Mouse (Mus musculus) forebrain, embryonic 16.5 days (tissue): Measurements from ENCODE around the gene Pigr. TPM values are rescaled to one million over a fixed set of nuclear protein-coding genes. Genes with fewer than 3 reads are reported as not detected.

Experiments used
- ATAC-seq: fragments of 200-750 bp; cut with Nextera tagmentation; 2 replicates; pipeline ENCODE4 v1.8.0; 2017; ENCODE audit warnings: mild to moderate bottlenecking, moderate library complexity
- H3K27ac ChIP-seq: fragments of 300-500 bp; sonication (generic); 2 replicates; pipeline ENCODE4 v1.5.1; 2014; ENCODE audit warnings: low read length, control low read depth
- H3K27me3 ChIP-seq: fragments of 300-500 bp; sonication (generic); replicated peaks from 2 replicates; pipeline ENCODE4 v1.6.1; 2014; ENCODE audit warnings: low read length; ENCODE audit not compliant: control insufficient read depth, insufficient read depth
- H3K36me3 ChIP-seq: fragments of 300-500 bp; sonication (generic); 2 replicates; pipeline ENCODE4 v1.6.1; 2014; ENCODE audit not compliant: control insufficient read depth, insufficient read depth
- H3K4me1 ChIP-seq: fragments of 300-500 bp; sonication (generic); replicated peaks from 2 replicates; pipeline ENCODE4 v1.6.1; 2014; ENCODE audit warnings: low read length; ENCODE audit not compliant: control insufficient read depth, insufficient read depth
- H3K4me2 ChIP-seq: fragments of 300-500 bp; sonication (generic); 2 replicates; pipeline ENCODE4 v1.6.1; 2014; ENCODE audit warnings: mild to moderate bottlenecking, low read length, control low read depth
- H3K4me3 ChIP-seq: fragments of 300-500 bp; sonication (generic); replicated peaks from 2 replicates; pipeline ENCODE4 v1.5.1; 2014; ENCODE audit warnings: mild to moderate bottlenecking, low read length, control low read depth
- H3K9ac ChIP-seq: fragments of 300-500 bp; sonication (generic); replicated peaks from 2 replicates; pipeline ENCODE4 v1.6.1; 2014; ENCODE audit warnings: low read depth, low read length, control low read depth
- H3K9me3 ChIP-seq: fragments of 300-500 bp; sonication (generic); 2 replicates; pipeline ENCODE4 v1.6.1; 2016; ENCODE audit warnings: low read length; ENCODE audit not compliant: control insufficient read depth
- WGBS: fragments of 180-500 bp; shearing (Covaris S2); extraction: QIAGEN DNeasy Blood & Tissue Kit; methylation state at CpG from one replicate; pipeline ENCODE4 v1.1.7; 2014; 5-methylcytosine and 5-hydroxymethylcytosine counted together
- polyA plus RNA-seq: library from polyadenylated mRNA; unstranded; fragments of >200 nt; fragmentation: Nextera tagmentation; extraction: Ambion mirVana; gene quantifications from 2 replicates; pipeline ENCODE4 v1.2.1, GENCODE M21; 2015

Pigr gene
- polyA plus RNA-seq, 1 experiment from 2014 or later: not detected

GRCm38 (mm10) chr1:130872912-130873311, 46.4 kb downstream of the Pigr start:
- no peak overlapping the region for H3K9ac ChIP-seq
- WGBS: 96% methylated on average over 2 of the region's 2 CpGs

DNA sequence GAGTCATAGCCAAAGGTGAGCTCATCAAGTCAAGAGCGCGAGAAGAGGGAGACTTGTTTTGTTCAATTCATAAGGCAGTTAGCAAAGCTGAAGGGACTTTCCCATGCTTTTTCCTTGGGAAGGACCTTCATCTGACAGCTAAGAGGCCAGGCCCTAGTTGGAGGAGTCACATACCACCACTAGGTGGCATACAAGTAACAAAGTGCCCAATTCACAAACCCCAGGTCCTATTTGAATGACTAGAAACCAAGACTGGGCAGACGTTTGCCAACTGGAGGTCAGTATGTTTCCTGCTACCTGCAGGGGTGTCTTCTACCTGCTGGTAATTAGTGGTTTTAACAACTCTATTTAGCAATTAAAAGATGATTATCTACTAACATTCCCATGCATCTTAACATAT, 48.7 kb downstream of the Pigr start:
- H3K27ac ChIP-seq: no peak overlapping the region
- no peak overlapping the region for H3K4me3 ChIP-seq
- H3K4me2 ChIP-seq: no peak overlapping the region
- 41% methylated on average over 3 of the region's 3 CpGs for WGBS
- no peaks in the 10 kb centered on the region for H3K9me3 ChIP-seq
- no peaks in the 10 kb centered on the region for H3K36me3 ChIP-seq
- 0 out of 2 replicates have a peak, but pooled peaks cover 2% of the 10 kb centered on the region for H3K4me1 ChIP-seq
- peak; percentile 58 for ATAC-seq
- H3K27me3 ChIP-seq: 0 out of 2 replicates have a peak, but pooled peaks cover 4% of the 10 kb centered on the region
- no peak overlapping the region for H3K9ac ChIP-seq

More at GRCm38 (mm10) chr1:130872912-130873311, 46.4 kb downstream of the Pigr start:
- Histone ChIP-seq H3K4me2 (no peak overlapping the region), H3K27ac (no peak overlapping the region), H3K36me3 (no peaks in the 10 kb centered on the region), H3K4me3 (no peak overlapping the region), H3K27me3 (0 out of 2 replicates have a peak, but pooled peaks cover 4% of the 10 kb centered on the region), H3K9me3 (no peaks in the 10 kb centered on the region), H3K4me1 (0 out of 2 replicates have a peak, but pooled peaks cover under 1% of the 10 kb centered on the region)
- no peak for ATAC-seq

- Histone ChIP-seq H3K4me3 (no peak overlapping the region), H3K27ac (no peak overlapping the region), H3K4me1 (0 out of 2 replicates have a peak, but pooled peaks cover 2% of the 10 kb centered on the region), H3K27me3 (0 out of 2 replicates have a peak, but pooled peaks cover 4% of the 10 kb centered on the region), H3K9ac (no peak overlapping the region), H3K36me3 (no peaks in the 10 kb centered on the region), H3K9me3 (no peaks in the 10 kb centered on the region), H3K4me2 (no peak overlapping the region)
- WGBS: 71% methylated on average over 3 of the region's 3 CpGs
- ATAC-seq: no peak
Observed at GRCm38 (mm10) chr1:130875910-130876309, 49.4 kb downstream of the Pigr start.

- Histone ChIP-seq H3K27ac (no peak overlapping the region), H3K4me2 (no peak overlapping the region), H3K36me3 (no peaks in the 10 kb centered on the region), H3K4me3 (no peak overlapping the region), H3K27me3 (0 out of 2 replicates have a peak, but pooled peaks cover 4% of the 10 kb centered on the region), H3K9me3 (no peaks in the 10 kb centered on the region), H3K9ac (no peak overlapping the region), H3K4me1 (0 out of 2 replicates have a peak, but pooled peaks cover 2% of the 10 kb centered on the region)
- WGBS: 22% methylated on average over 3 of the region's 3 CpGs
- ATAC-seq: no peak
Observed at GRCm38 (mm10) chr1:130876931-130877509, 50.5 kb downstream of the Pigr start.

DNA sequence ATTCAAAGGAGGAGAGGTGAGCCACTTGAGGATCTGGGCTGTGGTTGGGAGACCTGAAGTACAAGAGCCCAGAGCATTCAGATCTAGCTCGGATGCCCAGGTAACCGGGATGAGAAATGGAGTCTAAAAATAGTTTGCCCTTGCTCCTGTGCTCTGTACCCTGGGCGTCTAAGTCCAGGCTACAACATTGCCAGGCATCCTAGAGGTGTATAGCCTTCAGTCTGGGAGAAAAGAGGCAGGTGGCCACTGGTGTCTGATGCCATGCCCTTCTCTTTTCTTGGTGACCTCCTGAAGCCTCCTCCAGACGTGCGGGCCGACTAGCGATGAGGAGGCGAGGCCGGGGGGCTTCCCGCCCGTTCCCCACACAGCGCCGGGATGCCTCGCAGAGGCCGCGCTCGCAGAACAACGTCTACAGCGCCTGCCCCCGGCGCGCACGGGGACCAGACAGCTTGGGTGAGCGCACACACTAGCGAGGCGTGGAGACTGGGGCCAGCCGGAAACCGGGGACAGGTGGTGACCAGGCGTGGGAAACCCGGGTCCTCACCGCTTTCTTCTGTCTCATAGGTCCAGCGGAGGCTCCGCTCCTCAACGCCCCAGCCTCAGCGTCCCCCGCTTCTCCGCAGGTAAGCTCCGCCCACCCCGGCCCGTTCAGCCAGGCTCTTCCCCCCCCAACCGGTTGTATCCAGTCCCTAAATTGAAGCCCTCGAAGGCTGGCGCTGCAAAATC, 51.6 kb downstream of the Pigr start:
- Histone ChIP-seq H3K4me3 (peak overlapping the region; percentile 52), H3K36me3 (no peaks in the 10 kb centered on the region), H3K9ac (peak overlapping the region; percentile 62), H3K27ac (no peak overlapping the region), H3K4me2 (peak overlapping the region; percentile 71), H3K9me3 (no peaks in the 10 kb centered on the region), H3K4me1 (0 out of 2 replicates have a peak, but pooled peaks cover 2% of the 10 kb centered on the region), H3K27me3 (0 out of 2 replicates have a peak, but pooled peaks cover 4% of the 10 kb centered on the region)
- 2% methylated on average over 43 of the region's 43 CpGs for WGBS
- ATAC-seq: peak; percentile 84

DNA sequence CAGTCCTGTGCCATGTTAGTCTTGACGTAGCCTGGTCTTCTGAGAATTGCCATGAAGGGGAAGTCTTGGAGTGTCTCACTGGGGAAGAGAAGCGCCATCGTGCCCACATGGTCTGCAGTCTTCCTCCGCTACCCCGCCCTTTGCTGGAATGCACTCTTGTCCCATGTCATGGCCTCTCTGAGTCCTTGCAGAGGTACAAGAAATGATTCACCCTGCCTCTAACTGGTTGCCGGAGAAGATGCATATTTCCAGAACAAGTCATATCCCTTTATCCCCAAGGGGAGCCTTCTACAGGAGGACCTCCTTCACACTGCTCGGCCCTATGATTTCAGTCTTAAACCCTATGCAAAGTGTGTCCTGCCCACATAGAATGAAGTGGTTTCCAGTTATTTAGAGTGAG, 53.4 kb downstream of the Pigr start:
- 91% methylated on average over 7 of the region's 7 CpGs for WGBS

GRCm38 (mm10) chr1:130883146-130883545, 56.7 kb downstream of the Pigr start:
- Histone ChIP-seq H3K9ac (no peak overlapping the region), H3K4me1 (no peaks in the 10 kb centered on the region), H3K27ac (no peak overlapping the region), H3K9me3 (no peaks in the 10 kb centered on the region), H3K4me3 (no peak overlapping the region), H3K4me2 (no peak overlapping the region), H3K36me3 (no peaks in the 10 kb centered on the region), H3K27me3 (no peaks in the 10 kb centered on the region)
- 88% methylated on average over 4 of the region's 4 CpGs for WGBS
- ATAC-seq: no peak

More for the DNA sequence above, 53.4 kb downstream of the Pigr start:
- H3K9ac ChIP-seq: no peak overlapping the region
- 0 out of 2 replicates have a peak, but pooled peaks cover 2% of the 10 kb centered on the region for H3K4me1 ChIP-seq
- H3K27ac ChIP-seq: no peak overlapping the region
- no peak overlapping the region for H3K4me3 ChIP-seq
- no peaks in the 10 kb centered on the region for H3K36me3 ChIP-seq
- no peak overlapping the region for H3K4me2 ChIP-seq
- 0 out of 2 replicates have a peak, but pooled peaks cover 4% of the 10 kb centered on the region for H3K27me3 ChIP-seq
- no peaks in the 10 kb centered on the region for H3K9me3 ChIP-seq
- ATAC-seq: no peak

GRCm38 (mm10) chr1:130887354-130887753, 60.9 kb downstream of the Pigr start, which contains the start of gene Il24:
Gene Il24 (minus strand): TSS chr1:130887454.
- no peak within 1 kb of the TSS for H3K9ac ChIP-seq
- H3K4me1 ChIP-seq: no peaks in the 10 kb centered on the region
- H3K36me3 ChIP-seq: no peaks in the 10 kb centered on the region
- no peaks in the 10 kb centered on the region for H3K27me3 ChIP-seq
- no peaks in the 10 kb centered on the region for H3K9me3 ChIP-seq
- no peak within 1 kb of the TSS for H3K4me2 ChIP-seq
- no peak for ATAC-seq
- no peak within 1 kb of the TSS for H3K4me3 ChIP-seq
- H3K27ac ChIP-seq: no peak within 1 kb of the TSS

DNA sequence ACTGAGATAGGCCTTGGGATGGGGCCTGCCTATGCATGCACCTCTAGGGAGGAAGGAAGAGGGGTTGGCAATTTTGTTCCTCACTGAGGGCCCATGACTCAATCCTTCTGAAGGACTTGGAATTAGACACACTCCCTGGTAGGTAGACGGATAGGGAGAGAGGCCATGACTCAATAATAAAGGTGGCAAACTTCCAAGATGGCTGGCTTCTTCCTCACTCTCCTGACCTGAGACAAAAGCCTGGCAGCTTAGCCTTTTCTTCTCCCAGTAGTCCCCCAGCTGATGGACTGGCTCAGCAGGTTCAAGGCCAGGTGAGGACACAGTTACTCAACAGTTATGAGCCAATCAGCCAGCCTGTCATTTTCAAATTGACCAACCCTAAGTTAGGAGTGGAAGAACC, 66.0 kb downstream of the Pigr start:
- H3K9me3 ChIP-seq: no peaks in the 10 kb centered on the region
- H3K36me3 ChIP-seq: no peaks in the 10 kb centered on the region
- no peaks in the 10 kb centered on the region for H3K4me1 ChIP-seq
- no peaks in the 10 kb centered on the region for H3K27me3 ChIP-seq
- H3K4me3 ChIP-seq: no peak overlapping the region
- ATAC-seq: no peak
- no peak overlapping the region for H3K4me2 ChIP-seq
- no peak overlapping the region for H3K27ac ChIP-seq
- WGBS: 50% methylated on average over 1 of the region's 1 CpGs
- no peak overlapping the region for H3K9ac ChIP-seq
